Mouse (Mus musculus) lung, postnatal 0 days (tissue): ENCODE data around the gene Fam69b.

ENCODE experiments used
- CTCF ChIP-seq: IDR thresholded peaks from 2 replicates; pipeline ENCODE4 v1.5.1; 2016; ENCODE audit warnings: antibody characterized with exemption, mild to moderate bottlenecking
- EP300 ChIP-seq: IDR thresholded peaks from 2 replicates; pipeline ENCODE4 v1.6.1; 2016; ENCODE audit warnings: antibody characterized with exemption, mild to moderate bottlenecking, control low read depth

DNA sequence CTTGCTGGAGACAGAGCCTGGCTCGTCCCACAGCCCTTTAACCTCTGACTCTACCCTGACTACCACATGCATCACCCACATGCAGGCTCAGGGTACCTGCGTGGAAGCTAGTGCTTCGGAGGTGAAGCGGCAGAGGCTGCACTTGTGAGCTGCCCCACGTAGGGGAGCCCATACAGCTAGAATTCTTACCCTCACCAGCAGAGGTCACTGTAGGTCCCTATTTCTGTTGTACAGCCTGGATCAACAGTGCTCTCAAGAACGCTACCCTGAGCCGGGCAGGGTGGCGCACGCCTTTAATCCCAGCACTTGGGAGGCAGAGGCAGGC lies 34.3 kb upstream of the Fam69b start:
- TF ChIP-seq CTCF (peak; percentile 69), EP300 (0 out of 2 replicates have a peak, but pooled peaks have one; percentile 6)
